Mouse (Mus musculus) layer of hippocampus, adult 2 months (tissue): ENCODE results near the gene Gm9918. TPM values are rescaled to one million over a fixed set of nuclear protein-coding genes. Genes with fewer than 3 reads are reported as not detected.
A peak's percentile ranks its signal among the peaks of the same experiment; 100 is the strongest.

Experiments used
- DNase-seq, 2 experiments: peaks; one replicate each; pipeline ENCODE4 v3.0.0; 2022; ENCODE audit warnings: low spot score in 2 of 2
- H3K27ac ChIP-seq: fragments of 200-600 bp; 2 replicates; pipeline ENCODE4 v1.8.1; 2022
- H3K4me3 ChIP-seq: fragments of 200-600 bp; 2 replicates; pipeline ENCODE4 v1.8.1; 2022; ENCODE audit warnings: mild to moderate bottlenecking
- CTCF ChIP-seq: fragments of 200-600 bp; conservative IDR thresholded peaks from 2 replicates; pipeline ENCODE4 v1.8.1; 2022; ENCODE audit warnings: antibody characterized with exemption, mild to moderate bottlenecking, moderate library complexity
- total RNA-seq, 2 experiments: library from RNA; stranded (reverse); gene quantifications; 2 replicates each; pipeline ENCODE4 v1.2.3; 2021

The Gm9918 gene
- total RNA-seq, 2 experiments from 2014 or later = not detected

GRCm38 (mm10) chr15:102239260-102239590 is 31.1 kb upstream of the Gm9918 start:
- peak; percentile 73 to 83 for DNase-seq
- TF ChIP-seq CTCF = peak; percentile 94
- H3K27ac ChIP-seq = no peak overlapping the region
- no peak overlapping the region for H3K4me3 ChIP-seq

- TF ChIP-seq CTCF = no peak
- no peak for DNase-seq
- Histone ChIP-seq H3K4me3 (no peak overlapping the region), H3K27ac (no peak overlapping the region)
Measured at GRCm38 (mm10) chr15:102239851-102240250, 30.5 kb upstream of the Gm9918 start.

GRCm38 (mm10) chr15:102240607-102241006 is 29.8 kb upstream of the Gm9918 start:
- Histone ChIP-seq H3K27ac (no peak overlapping the region), H3K4me3 (no peak overlapping the region)
- no peak for TF ChIP-seq CTCF
- no peak for DNase-seq

- H3K27ac ChIP-seq = no peak overlapping the region
- no peak overlapping the region for H3K4me3 ChIP-seq
- DNase-seq = no peak
- no peak for TF ChIP-seq CTCF
Measured at GRCm38 (mm10) chr15:102242404-102243228, 27.7 kb upstream of the Gm9918 start.

- no peak for DNase-seq
- Histone ChIP-seq H3K4me3 (peak overlapping the region; percentile 79; the same call in 1 of the 2 replicates), H3K27ac (peak overlapping the region; percentile 95)
- no peak for TF ChIP-seq CTCF
Measured at GRCm38 (mm10) chr15:102243229-102244190, 26.9 kb upstream of the Gm9918 start.

- peak overlapping the region; percentile 95 for H3K27ac ChIP-seq
- peak overlapping the region; percentile 79 for H3K4me3 ChIP-seq
Measured at GRCm38 (mm10) chr15:102244306-102245191, 25.8 kb upstream of the Gm9918 start.

GRCm38 (mm10) chr15:102245461-102245881 is 24.9 kb upstream of the Gm9918 start:
- Histone ChIP-seq H3K27ac (peak overlapping the region; percentile 95), H3K4me3 (peak overlapping the region; percentile 79)
- TF ChIP-seq CTCF = no peak
- no peak for DNase-seq

More at GRCm38 (mm10) chr15:102244306-102245191, 25.8 kb upstream of the Gm9918 start:
- no peak for DNase-seq
- no peak for TF ChIP-seq CTCF

- H3K4me3 ChIP-seq = peak overlapping the region; percentile 79
- H3K27ac ChIP-seq = peak overlapping the region; percentile 95
- peak; percentile 66 to 78 for DNase-seq
- TF ChIP-seq CTCF = no peak
Measured at GRCm38 (mm10) chr15:102245891-102246741, 24.2 kb upstream of the Gm9918 start.

- peak overlapping the region; percentile 79 for H3K4me3 ChIP-seq
- H3K27ac ChIP-seq = peak overlapping the region; percentile 95
- TF ChIP-seq CTCF = no peak
- peak; percentile 86 to 90 for DNase-seq
Measured at GRCm38 (mm10) chr15:102246866-102247251, 23.5 kb upstream of the Gm9918 start.

- Histone ChIP-seq H3K27ac (peak overlapping the region; percentile 95), H3K4me3 (peak overlapping the region; percentile 79)
- peak in 1 of 2 experiments; percentile 59 for DNase-seq
- no peak; the same call in 1 of the 2 replicates for TF ChIP-seq CTCF
Measured at GRCm38 (mm10) chr15:102247252-102248130, 22.9 kb upstream of the Gm9918 start.
